Mouse (Mus musculus) activated CD4-positive, CD25-positive, alpha-beta regulatory T cell, adult 4 months (primary cell): ENCODE measurements around the gene Btnl2. TPM values are rescaled to one million over a fixed set of nuclear protein-coding genes. Genes with fewer than 3 reads are reported as not detected.

Experiments
- polyA plus RNA-seq, 2 experiments: library from polyadenylated mRNA; unstranded; fragments of 100-300 nt; shearing (Covaris generic); gene quantifications; one replicate each; pipeline ENCODE4 v1.2.1; 2017

The Btnl2 gene
- polyA plus RNA-seq, 2 experiments from 2014 or later, result 0.17 to 0.42 TPM

Other genes with a start within 250 kb of the Btnl2 start
- gene H2-DMa, start 235.3 kb upstream of the Btnl2 start, polyA plus RNA-seq, result 100 to 1,000 TPM; 152 to 211 TPM
- 100 to 1,000 TPM in 1 of 2 experiments, 10 to 100 TPM in 1; 99.8 to 116 TPM for gene Brd2, start 232.2 kb upstream of the Btnl2 start, polyA plus RNA-seq
- gene H2-DMb2, start 211.5 kb upstream of the Btnl2 start, polyA plus RNA-seq, result 10 to 100 TPM in 1 of 2 experiments, 1 to 10 TPM in 1; 4.8 to 19.7 TPM
- gene H2-DMb1, start 201.8 kb upstream of the Btnl2 start, polyA plus RNA-seq, result 1 to 10 TPM; 1.9 to 3.7 TPM
- 100 to 1,000 TPM; 134 to 207 TPM for gene Tap1, start 167.3 kb upstream of the Btnl2 start, polyA plus RNA-seq
- 100 to 1,000 TPM; 320 to 348 TPM for gene Psmb9, start 167.1 kb upstream of the Btnl2 start, polyA plus RNA-seq
- 1,000 to 10,000 TPM in 1 of 2 experiments, 100 to 1,000 TPM in 1; 892 to 1,228 TPM for gene Psmb8, start 157.1 kb upstream of the Btnl2 start, polyA plus RNA-seq
- 100 to 1,000 TPM in 1 of 2 experiments, 10 to 100 TPM in 1; 68.0 to 148 TPM for gene Tap2, start 151.3 kb upstream of the Btnl2 start, polyA plus RNA-seq
- gene H2-Ob, start 115.9 kb upstream of the Btnl2 start, polyA plus RNA-seq, result 10 to 100 TPM; 57.3 to 70.9 TPM
- gene H2-Ab1, start 97.1 kb upstream of the Btnl2 start, polyA plus RNA-seq, result 10 to 100 TPM in 1 of 2 experiments, 1 to 10 TPM in 1; 3.7 to 69.9 TPM
- gene H2-Aa, start 67.0 kb upstream of the Btnl2 start, polyA plus RNA-seq, result 10 to 100 TPM in 1 of 2 experiments, 1 to 10 TPM in 1; 4.0 to 79.3 TPM
- 10 to 100 TPM in 1 of 2 experiments, 1 to 10 TPM in 1; 5.2 to 64.7 TPM for gene H2-Eb1, start 49.0 kb upstream of the Btnl2 start, polyA plus RNA-seq
- under 1 TPM; 0.13 to 0.36 TPM for gene H2-Eb2, start 29.2 kb upstream of the Btnl2 start, polyA plus RNA-seq
- not detected for gene Btnl1, start 22.3 kb downstream of the Btnl2 start, polyA plus RNA-seq
- gene BC051142, start 44.0 kb downstream of the Btnl2 start, polyA plus RNA-seq, result 1 to 10 TPM in 1 of 2 experiments, not detected in 1; 2.3 TPM
- gene Btnl4, start 122.5 kb downstream of the Btnl2 start, polyA plus RNA-seq, result not detected
- gene Btnl6, start 162.5 kb downstream of the Btnl2 start, polyA plus RNA-seq, result not detected
- gene Notch4, start 209.4 kb downstream of the Btnl2 start, polyA plus RNA-seq, result under 1 TPM; 0.52 to 0.58 TPM
- 100 to 1,000 TPM; 213 to 307 TPM for gene Gpsm3, start 235.0 kb downstream of the Btnl2 start, polyA plus RNA-seq
- 10 to 100 TPM in 1 of 2 experiments, 1 to 10 TPM in 1; 8.5 to 10.2 TPM for gene Pbx2, start 236.4 kb downstream of the Btnl2 start, polyA plus RNA-seq
- gene Ager, start 243.0 kb downstream of the Btnl2 start, polyA plus RNA-seq, result 1 to 10 TPM; 2.5 to 5.4 TPM
- 10 to 100 TPM; 49.0 to 56.9 TPM for gene Rnf5, start 248.9 kb downstream of the Btnl2 start, polyA plus RNA-seq
- gene Agpat1, start 249.4 kb downstream of the Btnl2 start, polyA plus RNA-seq, result 10 to 100 TPM; 16.9 to 18.4 TPM